Mouse (Mus musculus): ENCODE results near the gene Cadm4. TPM values are rescaled to one million over a fixed set of nuclear protein-coding genes. Genes with fewer than 3 reads are reported as not detected.

Gene Cadm4
- total RNA-seq, 1 experiment, result 10.8 TPM

DNA sequence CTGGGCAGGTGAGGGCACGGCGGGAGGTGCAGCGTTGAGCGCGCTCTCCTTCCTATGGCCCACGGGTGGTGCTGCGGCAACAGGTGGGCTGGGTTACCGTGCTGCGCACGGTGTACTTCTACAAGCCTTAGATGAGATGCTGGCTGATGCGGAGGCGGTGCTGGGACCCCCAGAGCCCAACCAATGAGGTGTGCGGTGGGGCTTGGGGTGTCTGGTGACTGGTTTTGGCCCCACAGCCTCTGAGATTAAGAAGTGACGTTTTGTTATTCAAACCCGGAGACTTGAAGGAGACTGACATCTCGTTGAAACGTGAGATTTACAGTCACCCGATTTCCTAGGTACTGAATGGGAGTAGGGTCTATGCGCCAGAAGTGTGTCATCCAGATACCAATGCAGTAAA is 52.5 kb downstream of the Cadm4 start:
- H3K27ac ChIP-seq (ENCODE audit: insufficient read depth, low read depth, low read length, poor library complexity, severe bottlenecking), result no peak overlapping the region
- in situ Hi-C loops (cut with MboI; ENCODE audit: low sequenced_read_pairs in 2 of 2, unreplicated experiment in 2 of 2), result no loop called here
- H3K9ac ChIP-seq (ENCODE audit: insufficient read depth, low read depth, low read length, poor library complexity, severe bottlenecking), result peak overlapping the region; percentile 51
- H3K4me3 ChIP-seq (ENCODE audit: insufficient read depth in 1 of 2, low read depth in 1 of 2, low read length in 2 of 2, poor library complexity in 1 of 2, severe bottlenecking in 1 of 2), result peak overlapping the region; percentile 61 to 69
- DNase-seq (ENCODE audit: low read depth, low spot score), result no peak
- peaks cover 2 to 4% of the 10 kb centered on the region in 2 experiments; a peak in 1 of 4 replicates for H3K4me1 ChIP-seq (ENCODE audit: control insufficient read depth in 2 of 2, insufficient read depth in 2 of 2, low read length in 2 of 2, poor library complexity in 1 of 2)
- no peaks in the 10 kb centered on the region for H3K36me3 ChIP-seq (ENCODE audit: control insufficient read depth, insufficient read depth, low read length, poor library complexity, severe bottlenecking)
- H3K9me3 ChIP-seq (ENCODE audit: control insufficient read depth, insufficient read depth, low read depth, low read length), result no peaks in the 10 kb centered on the region
- no peak for TF ChIP-seq HCFC1 (IDR thresholded peaks at IDR 0.05; ENCODE audit: borderline replicate concordance, insufficient read depth, low read length)
- TF ChIP-seq ZNF384 (IDR thresholded peaks at IDR 0.05; ENCODE audit: low read depth, low read length), result no peak
- TF ChIP-seq CHD2 (IDR thresholded peaks at IDR 0.05; ENCODE audit: low read depth, low read length), result no peak
- TF ChIP-seq MAFK (IDR thresholded peaks at IDR 0.05; ENCODE audit: insufficient read depth, low read depth, low read length), result no peak
- no peak for TF ChIP-seq ZC3H11A (IDR thresholded peaks at IDR 0.05; ENCODE audit: borderline replicate concordance, low read depth, low read length)

DNA sequence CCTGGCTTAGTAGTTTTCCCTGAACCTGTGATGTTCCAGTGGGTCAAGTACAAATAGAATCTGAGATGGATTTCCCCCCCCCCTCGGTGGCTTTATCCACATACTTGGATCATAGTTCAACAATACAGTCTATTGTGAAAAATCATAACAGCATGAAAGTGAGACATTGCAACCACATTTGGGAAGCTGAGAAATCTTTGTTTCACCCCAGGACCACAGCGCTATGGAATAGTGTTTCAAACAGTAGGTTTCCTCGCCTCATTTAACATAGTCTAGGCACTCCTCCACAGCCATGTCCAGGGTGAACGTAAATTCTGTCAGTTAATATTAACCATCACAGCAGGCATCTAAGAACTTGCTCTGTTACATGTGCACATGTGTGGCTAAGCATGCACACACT is 55.3 kb downstream of the Cadm4 start:
- in situ Hi-C loops (cut with MboI; ENCODE audit: low sequenced_read_pairs in 2 of 2, unreplicated experiment in 2 of 2), result no loop called here

DNA sequence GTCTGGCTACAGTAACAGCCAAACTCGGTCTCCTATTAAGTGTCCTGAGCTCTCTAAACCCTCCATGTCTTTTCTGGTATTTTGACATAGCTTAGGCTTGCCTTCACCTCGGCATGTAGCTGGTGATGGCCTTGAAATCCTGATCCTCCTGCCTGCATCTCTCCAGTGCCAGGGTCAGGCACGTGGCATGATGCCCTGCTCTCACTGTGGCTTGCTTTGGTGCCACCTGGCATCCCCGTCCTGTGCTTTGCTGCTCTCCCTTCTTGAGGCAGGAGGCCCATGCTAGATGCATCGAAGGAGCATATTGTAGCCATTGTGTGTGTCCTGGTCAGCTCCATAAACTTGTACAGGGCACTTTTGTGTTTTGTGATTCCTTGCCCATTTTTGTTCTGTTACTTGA is 55.8 kb downstream of the Cadm4 start:
- in situ Hi-C loops (cut with MboI; ENCODE audit: low sequenced_read_pairs in 2 of 2, unreplicated experiment in 2 of 2), result no loop called here
- H3K4me3 ChIP-seq (ENCODE audit: insufficient read depth in 1 of 2, low read depth in 1 of 2, low read length in 2 of 2, poor library complexity in 1 of 2, severe bottlenecking in 1 of 2), result no peak overlapping the region
- H3K27ac ChIP-seq (ENCODE audit: insufficient read depth, low read depth, low read length, poor library complexity, severe bottlenecking), result no peak overlapping the region
- TF ChIP-seq CHD2 (IDR thresholded peaks at IDR 0.05; ENCODE audit: low read depth, low read length), result no peak
- no peak for TF ChIP-seq ZC3H11A (IDR thresholded peaks at IDR 0.05; ENCODE audit: borderline replicate concordance, low read depth, low read length)
- TF ChIP-seq MAFK (IDR thresholded peaks at IDR 0.05; ENCODE audit: insufficient read depth, low read depth, low read length), result no peak
- no peak for TF ChIP-seq ZNF384 (IDR thresholded peaks at IDR 0.05; ENCODE audit: low read depth, low read length)
- no peak for TF ChIP-seq HCFC1 (IDR thresholded peaks at IDR 0.05; ENCODE audit: borderline replicate concordance, insufficient read depth, low read length)
- no peak for DNase-seq (ENCODE audit: low read depth, low spot score)
- no peaks in the 10 kb centered on the region for H3K36me3 ChIP-seq (ENCODE audit: control insufficient read depth, insufficient read depth, low read length, poor library complexity, severe bottlenecking)
- H3K4me1 ChIP-seq (ENCODE audit: control insufficient read depth in 2 of 2, insufficient read depth in 2 of 2, low read length in 2 of 2, poor library complexity in 1 of 2), result peaks cover 2 to 4% of the 10 kb centered on the region in 2 experiments; a peak in 1 of 4 replicates
- H3K9me3 ChIP-seq (ENCODE audit: control insufficient read depth, insufficient read depth, low read depth, low read length), result no peaks in the 10 kb centered on the region
- H3K9ac ChIP-seq (ENCODE audit: insufficient read depth, low read depth, low read length, poor library complexity, severe bottlenecking), result no peak overlapping the region; the same call in 1 of the 2 replicates

More for the DNA sequence above, 55.3 kb downstream of the Cadm4 start:
- TF ChIP-seq MAFK (IDR thresholded peaks at IDR 0.05; ENCODE audit: insufficient read depth, low read depth, low read length), result no peak
- Histone ChIP-seq H3K9me3 (ENCODE audit: control insufficient read depth, insufficient read depth, low read depth, low read length) (no peaks in the 10 kb centered on the region), H3K36me3 (ENCODE audit: control insufficient read depth, insufficient read depth, low read length, poor library complexity, severe bottlenecking) (no peaks in the 10 kb centered on the region), H3K9ac (ENCODE audit: insufficient read depth, low read depth, low read length, poor library complexity, severe bottlenecking) (no peak overlapping the region), H3K4me3 (ENCODE audit: insufficient read depth in 1 of 2, low read depth in 1 of 2, low read length in 2 of 2, poor library complexity in 1 of 2, severe bottlenecking in 1 of 2) (no peak overlapping the region), H3K27ac (ENCODE audit: insufficient read depth, low read depth, low read length, poor library complexity, severe bottlenecking) (no peak overlapping the region), H3K4me1 (ENCODE audit: control insufficient read depth in 2 of 2, insufficient read depth in 2 of 2, low read length in 2 of 2, poor library complexity in 1 of 2) (peaks cover 2 to 4% of the 10 kb centered on the region in 2 experiments; a peak in 1 of 4 replicates)
- DNase-seq (ENCODE audit: low read depth, low spot score), result no peak

DNA sequence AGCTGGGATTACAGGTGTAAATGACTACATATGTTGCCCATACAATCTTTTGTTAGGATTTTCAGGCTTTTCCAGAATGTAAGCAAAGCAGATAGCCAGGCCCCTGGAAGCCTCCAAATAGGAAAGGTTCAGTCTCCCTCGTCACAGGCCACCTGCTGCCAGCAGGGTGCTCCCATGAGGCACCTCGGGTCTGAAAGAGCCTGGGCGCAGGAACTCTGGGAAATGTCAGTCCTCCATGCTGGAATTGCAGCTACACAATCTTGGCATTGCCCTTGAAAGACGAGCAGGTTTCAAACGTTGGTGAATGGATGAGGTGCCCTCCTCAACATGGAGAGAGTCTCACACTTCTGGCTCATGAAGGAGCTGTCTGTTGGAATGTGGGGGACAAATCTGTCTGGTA is 56.3 kb downstream of the Cadm4 start:
- no peak for TF ChIP-seq HCFC1 (IDR thresholded peaks at IDR 0.05; ENCODE audit: borderline replicate concordance, insufficient read depth, low read length)
- no peak for TF ChIP-seq ZC3H11A (IDR thresholded peaks at IDR 0.05; ENCODE audit: borderline replicate concordance, low read depth, low read length)
- no peak for TF ChIP-seq ZNF384 (IDR thresholded peaks at IDR 0.05; ENCODE audit: low read depth, low read length)
- TF ChIP-seq CHD2 (IDR thresholded peaks at IDR 0.05; ENCODE audit: low read depth, low read length), result no peak
- TF ChIP-seq MAFK (IDR thresholded peaks at IDR 0.05; ENCODE audit: insufficient read depth, low read depth, low read length), result no peak
- peaks cover 2 to 4% of the 10 kb centered on the region in 2 experiments; a peak in 1 of 4 replicates for H3K4me1 ChIP-seq (ENCODE audit: control insufficient read depth in 2 of 2, insufficient read depth in 2 of 2, low read length in 2 of 2, poor library complexity in 1 of 2)
- H3K27ac ChIP-seq (ENCODE audit: insufficient read depth, low read depth, low read length, poor library complexity, severe bottlenecking), result no peak overlapping the region
- no peaks in the 10 kb centered on the region for H3K36me3 ChIP-seq (ENCODE audit: control insufficient read depth, insufficient read depth, low read length, poor library complexity, severe bottlenecking)
- in situ Hi-C loops (cut with MboI; ENCODE audit: low sequenced_read_pairs in 2 of 2, unreplicated experiment in 2 of 2), result no loop called here
- DNase-seq (ENCODE audit: low read depth, low spot score), result no peak
- no peaks in the 10 kb centered on the region for H3K9me3 ChIP-seq (ENCODE audit: control insufficient read depth, insufficient read depth, low read depth, low read length)
- H3K9ac ChIP-seq (ENCODE audit: insufficient read depth, low read depth, low read length, poor library complexity, severe bottlenecking), result no peak overlapping the region
- H3K4me3 ChIP-seq (ENCODE audit: insufficient read depth in 1 of 2, low read depth in 1 of 2, low read length in 2 of 2, poor library complexity in 1 of 2, severe bottlenecking in 1 of 2), result no peak overlapping the region

DNA sequence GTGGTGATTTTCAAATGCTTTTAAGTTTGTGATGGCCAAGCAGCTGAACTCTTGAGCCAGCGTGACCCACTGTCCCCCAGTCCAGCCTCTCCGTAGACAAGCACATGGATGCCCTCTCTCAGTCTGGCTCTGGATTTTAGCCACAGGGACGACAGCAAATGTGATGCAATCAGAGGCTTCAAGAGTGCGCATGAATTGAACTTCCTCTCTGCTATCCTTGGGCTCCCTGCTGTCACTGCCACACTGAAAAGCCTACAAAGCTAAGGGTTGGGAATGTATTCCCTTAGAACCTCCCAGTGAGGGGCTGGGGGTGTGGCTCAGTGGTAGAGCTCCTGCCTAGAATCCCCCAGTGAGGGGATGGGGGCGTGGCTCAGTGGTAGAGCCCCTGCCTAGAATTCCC is 56.9 kb downstream of the Cadm4 start:
- DNase-seq (ENCODE audit: low read depth, low spot score), result no peak
- in situ Hi-C loops (cut with MboI; ENCODE audit: low sequenced_read_pairs in 2 of 2, unreplicated experiment in 2 of 2), result no loop called here
- H3K27ac ChIP-seq (ENCODE audit: insufficient read depth, low read depth, low read length, poor library complexity, severe bottlenecking), result no peak overlapping the region
- no peaks in the 10 kb centered on the region for H3K36me3 ChIP-seq (ENCODE audit: control insufficient read depth, insufficient read depth, low read length, poor library complexity, severe bottlenecking)
- H3K4me1 ChIP-seq (ENCODE audit: control insufficient read depth in 2 of 2, insufficient read depth in 2 of 2, low read length in 2 of 2, poor library complexity in 1 of 2), result peaks cover 2% of the 10 kb centered on the region in 2 experiments; a peak in 1 of 4 replicates
- no peak overlapping the region for H3K9ac ChIP-seq (ENCODE audit: insufficient read depth, low read depth, low read length, poor library complexity, severe bottlenecking)
- H3K9me3 ChIP-seq (ENCODE audit: control insufficient read depth, insufficient read depth, low read depth, low read length), result no peaks in the 10 kb centered on the region
- TF ChIP-seq MAFK (IDR thresholded peaks at IDR 0.05; ENCODE audit: insufficient read depth, low read depth, low read length) (no peak), ZC3H11A (IDR thresholded peaks at IDR 0.05; ENCODE audit: borderline replicate concordance, low read depth, low read length) (no peak), HCFC1 (IDR thresholded peaks at IDR 0.05; ENCODE audit: borderline replicate concordance, insufficient read depth, low read length) (no peak), ZNF384 (IDR thresholded peaks at IDR 0.05; ENCODE audit: low read depth, low read length) (no peak), CHD2 (IDR thresholded peaks at IDR 0.05; ENCODE audit: low read depth, low read length) (no peak)
- H3K4me3 ChIP-seq (ENCODE audit: insufficient read depth in 1 of 2, low read depth in 1 of 2, low read length in 2 of 2, poor library complexity in 1 of 2, severe bottlenecking in 1 of 2), result no peak overlapping the region
